Mouse (Mus musculus) ES-CJ7 (cell line): ENCODE data around the gene Etnk2.

Source experiments
- DNase-seq: peaks from one replicate; pipeline ENCODE4 v3.0.0; 2011; ENCODE audit warnings: low read depth, low spot score

Gene Etnk2

DNA sequence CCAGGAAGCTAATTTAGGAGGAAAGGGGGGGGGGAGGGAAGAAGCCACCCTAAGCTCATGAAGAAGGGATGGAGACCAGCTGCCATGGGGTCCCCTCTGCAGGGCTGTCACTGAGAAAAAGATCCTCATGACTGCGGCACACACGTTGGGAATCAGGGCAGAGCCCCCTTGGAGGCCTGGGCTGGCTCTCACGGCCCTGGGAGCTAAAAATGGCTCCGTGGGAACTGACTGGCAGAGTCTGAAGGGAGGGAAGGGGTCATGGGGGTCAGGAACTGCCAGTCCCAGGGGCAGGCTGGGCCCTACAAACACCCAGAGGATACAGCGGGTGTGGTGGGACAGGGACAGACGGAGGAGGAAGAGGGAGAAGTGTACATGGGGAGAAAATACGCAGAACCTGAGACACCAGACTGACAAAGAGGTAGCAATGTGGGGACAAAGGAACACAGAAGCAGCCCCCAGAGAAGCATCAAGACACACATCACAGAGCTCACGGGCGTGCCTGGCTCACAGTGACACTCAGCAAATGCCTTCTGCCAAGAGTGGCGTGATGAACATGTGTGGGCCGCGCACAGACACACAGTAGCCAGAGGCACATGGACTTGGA lies 19.3 kb downstream of the Etnk2 start:
- DNase-seq = no peak

DNA sequence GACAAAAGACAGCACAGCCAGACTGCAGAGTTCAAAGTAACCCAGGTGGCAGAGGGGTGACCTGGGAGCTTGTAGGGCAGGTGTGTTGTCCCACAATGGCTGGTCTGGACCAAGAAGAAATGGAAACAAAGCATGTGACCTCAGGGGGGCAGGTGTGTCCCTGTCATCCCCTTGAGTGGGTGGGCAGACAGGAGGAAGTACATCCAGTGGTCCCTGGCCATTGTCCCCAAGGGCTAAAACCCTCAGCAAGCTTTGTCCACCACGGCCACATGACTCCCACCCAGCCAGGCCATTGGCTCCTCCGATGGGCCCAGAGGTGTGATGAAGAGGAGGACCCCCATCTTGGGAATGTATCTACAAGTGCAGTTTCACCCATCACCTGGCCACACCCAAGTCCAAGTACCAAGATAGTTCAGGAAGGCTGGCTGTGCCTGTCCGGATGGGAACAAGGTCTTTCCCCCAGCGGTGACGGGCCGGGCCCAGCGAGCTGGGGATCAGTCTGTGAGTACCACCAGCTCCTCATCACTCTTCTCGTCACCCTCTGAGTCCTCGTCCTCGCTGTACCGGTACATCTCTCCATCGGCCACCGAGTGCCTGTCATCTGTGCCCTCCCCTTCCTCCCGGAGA lies 19.9 kb downstream of the Etnk2 start:
- no peak for DNase-seq

DNA sequence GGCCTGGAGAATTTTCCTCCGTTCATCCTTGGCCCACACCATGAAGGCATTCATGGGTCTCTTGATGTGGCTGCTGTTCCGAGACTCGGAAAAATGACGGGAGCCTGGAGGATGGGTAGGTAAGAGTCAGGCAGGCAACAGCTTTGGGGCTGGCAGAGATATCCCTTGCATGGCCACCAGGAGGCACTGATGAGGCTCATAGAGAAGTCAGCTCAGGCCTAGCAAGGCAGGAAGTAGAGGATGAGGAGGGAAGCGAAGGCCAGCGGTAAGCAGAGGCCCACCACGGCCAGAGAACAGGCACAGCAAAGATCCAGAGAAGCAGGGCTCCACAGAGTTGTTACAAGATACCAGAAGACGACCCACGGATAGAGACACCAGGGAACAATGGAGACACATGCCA lies 22.1 kb downstream of the Etnk2 start:
- peak; percentile 92 for DNase-seq

DNA sequence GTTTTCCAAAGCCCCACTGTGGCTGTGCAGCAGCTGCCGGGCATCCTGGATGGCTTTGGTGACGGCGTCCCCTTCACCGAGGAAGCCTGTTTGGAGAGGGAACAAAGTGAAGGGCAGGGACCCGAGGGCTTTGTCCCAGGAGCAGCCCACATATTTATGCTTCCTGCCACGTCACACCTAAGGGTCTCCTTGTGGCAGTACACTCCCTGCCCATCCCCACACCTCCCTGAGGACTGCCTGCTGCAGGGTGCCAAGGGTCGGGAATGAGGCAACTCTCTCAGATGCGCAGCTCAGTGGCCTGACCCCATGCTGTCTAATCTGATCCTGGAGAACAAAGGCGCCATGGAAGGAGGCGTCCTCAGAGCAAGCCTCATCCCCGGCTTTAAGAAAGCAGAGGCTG lies 22.8 kb downstream of the Etnk2 start:
- DNase-seq = no peak

DNA sequence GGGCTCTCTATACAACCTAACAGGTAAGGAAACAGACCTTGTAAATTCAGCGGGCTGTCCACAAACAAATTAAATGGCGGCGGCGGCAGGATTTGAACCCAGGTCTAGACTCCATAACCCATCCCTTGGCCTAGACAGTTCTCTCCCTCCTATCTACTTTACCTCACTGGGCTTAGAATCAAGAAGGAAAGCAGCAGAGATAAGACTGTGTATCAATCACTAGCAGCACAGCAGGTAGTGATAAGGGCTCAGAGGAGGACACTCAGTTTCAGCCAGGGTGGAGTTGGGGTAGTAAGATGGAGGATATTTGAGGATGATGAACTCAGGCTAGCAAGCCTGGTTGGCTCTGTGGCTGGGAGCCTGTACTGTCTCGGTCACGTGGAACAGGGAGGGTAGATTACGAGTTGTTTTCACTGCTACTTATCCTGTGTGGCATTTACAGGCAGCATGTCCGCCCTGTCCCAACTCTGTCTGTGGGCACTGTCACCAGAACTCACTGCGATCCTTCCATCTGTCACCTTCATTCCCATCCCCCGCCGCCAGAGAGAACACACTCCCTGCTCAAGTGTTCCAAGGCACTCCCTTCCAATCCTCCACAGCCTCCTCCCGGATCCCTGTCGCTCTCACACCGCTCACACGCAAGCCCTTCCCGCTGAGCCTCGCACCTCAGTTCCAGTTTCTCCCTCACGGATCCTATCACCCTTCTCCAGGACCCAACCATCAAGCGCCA lies 24.3 kb downstream of the Etnk2 start:
- DNase-seq = no peak

DNA sequence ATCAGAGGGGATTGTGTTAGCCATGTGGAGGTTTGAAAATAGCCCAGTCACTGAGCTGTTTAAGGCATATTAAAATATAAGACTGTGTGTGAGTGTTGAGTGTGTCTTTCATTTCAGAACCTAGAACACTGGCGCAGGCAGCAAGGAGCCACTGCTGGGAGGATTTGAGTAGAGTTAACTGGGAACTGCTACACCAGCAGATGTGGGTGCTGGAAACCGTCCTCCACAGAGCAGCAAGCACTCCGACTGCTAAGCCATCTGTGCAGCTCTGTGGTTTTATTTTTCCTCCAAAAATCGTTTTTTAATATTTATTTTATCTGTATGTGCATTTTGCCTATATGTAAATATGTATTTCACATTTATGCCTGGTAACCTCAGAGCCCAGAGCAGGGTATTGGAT lies 31.3 kb downstream of the Etnk2 start:
- DNase-seq = no peak

DNA sequence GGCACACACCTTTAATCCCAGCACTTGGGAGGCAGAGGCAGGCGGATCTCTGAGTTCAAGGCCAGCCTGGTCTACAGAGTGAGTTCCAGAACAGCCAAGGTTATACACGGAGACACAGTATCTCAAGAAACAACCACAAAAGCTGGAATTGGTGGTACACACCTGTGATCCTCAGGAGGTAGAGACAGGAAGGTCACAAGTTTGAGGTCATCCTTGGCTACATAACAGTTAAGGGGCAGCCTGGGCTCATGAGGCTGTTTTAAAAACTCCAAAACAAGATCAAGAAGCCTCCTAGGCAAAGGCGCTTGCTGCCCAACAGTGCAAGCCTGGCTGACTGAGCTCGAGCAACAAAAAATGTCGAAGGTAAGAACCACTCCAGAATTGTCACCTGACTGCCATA lies 33.3 kb downstream of the Etnk2 start:
- peak; percentile 53 for DNase-seq

DNA sequence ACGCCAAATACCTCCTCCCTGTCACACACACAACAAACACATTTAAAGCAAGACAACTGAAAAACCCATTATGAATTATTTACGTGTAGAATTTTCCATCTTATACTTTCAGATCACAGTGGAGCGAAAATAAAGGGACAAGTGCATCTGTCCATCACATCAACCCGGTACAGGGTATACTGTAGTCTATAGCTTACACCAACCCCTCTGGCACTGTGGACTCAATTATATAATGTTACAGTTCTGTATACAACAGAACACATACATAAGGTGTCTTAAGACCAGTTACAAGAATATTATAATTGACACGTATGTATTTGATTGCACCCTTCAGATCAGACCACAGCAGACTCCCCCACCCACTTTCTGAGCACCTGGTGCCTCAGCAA lies 33.7 kb downstream of the Etnk2 start:
- DNase-seq = no peak

DNA sequence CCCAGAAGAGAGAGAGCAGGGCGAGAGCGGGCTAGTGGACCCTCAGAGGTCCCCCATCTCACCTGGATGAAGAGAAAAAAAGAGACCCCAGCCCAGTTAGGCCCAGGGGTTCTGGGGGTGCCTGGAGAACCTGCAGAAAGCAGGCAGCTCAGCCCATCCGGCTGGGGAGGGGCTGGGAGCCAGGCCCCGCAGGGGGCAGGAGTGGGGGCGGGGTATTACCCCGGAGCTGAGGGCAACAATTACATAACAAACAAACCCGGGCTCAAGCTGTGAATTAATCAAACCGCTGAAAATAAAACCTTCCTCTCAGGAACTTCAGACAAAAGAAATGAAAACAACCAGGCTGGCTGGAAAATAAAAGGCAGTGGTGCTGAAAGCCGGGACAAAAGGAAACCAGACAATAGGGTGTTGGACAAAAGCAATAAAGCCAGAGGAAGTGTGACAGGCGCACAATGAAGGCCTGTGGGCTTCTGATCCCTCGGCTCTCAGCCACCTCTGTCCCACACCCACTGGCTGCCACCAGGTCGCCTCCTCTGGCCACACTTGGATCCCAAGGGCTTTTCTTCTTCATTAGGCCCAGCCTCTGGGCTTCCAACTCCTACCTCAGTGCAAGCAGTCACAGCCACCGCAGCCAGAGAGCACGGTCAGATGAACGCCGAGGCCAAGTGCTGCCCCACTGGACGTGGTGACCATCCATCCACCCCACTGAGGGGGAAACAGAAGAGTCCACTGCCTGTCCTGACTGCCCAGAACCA lies 34.3 kb downstream of the Etnk2 start:
- peak; percentile 99 for DNase-seq

DNA sequence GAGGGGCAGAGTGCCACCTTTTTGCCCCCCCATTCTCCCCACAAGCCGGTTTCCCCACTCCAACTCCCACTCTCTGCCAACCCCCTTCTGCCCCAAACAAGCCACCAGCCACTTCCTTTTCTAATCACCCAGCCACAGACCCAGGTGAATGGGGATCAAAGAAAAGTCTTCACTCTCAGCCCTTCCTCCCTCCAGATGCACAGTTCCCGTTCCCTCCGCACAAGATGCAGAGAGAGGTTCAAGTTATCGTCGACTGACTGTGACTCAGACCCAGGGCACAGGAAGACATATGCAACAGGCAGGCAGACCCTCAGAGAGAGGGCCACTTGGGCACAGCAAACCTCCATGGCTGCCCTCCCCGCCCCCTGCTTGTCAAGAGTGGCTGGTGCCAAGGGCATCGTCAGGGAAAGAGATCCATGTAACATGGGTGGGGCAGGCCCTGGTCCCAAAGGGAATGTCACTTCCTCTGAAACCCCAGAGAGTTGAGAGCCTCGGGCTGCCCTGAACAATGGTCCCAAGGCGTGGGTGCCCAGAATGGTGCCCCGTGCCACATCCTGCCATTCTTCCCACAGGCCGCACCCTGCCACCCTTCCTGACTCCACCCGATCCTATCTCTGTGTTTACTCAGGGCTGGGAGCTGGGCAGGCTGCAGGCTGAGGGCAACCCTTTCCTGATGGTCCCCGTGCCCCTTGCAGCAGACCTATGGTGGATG lies 36.8 kb downstream of the Etnk2 start:
- no peak for DNase-seq

DNA sequence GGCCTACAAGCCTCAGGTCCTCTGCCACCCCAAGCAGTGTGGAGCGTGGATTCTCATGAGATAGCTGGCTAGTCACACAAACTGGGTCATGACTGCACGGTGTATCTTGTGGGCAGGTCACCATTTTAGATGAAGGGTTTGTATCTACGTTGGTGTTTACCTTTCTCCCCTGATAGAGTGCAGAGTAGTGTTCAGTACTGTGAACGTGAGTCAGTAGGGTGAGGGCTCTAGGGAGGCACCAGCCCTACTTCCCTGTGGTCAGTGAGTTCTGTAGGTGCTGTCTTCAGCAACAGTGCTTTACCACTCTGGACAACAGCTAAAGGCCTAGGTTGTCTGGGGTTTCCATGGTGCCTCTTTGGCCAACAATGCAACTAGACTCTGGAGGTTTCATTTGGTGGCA lies 40.6 kb downstream of the Etnk2 start:
- no peak for DNase-seq

DNA sequence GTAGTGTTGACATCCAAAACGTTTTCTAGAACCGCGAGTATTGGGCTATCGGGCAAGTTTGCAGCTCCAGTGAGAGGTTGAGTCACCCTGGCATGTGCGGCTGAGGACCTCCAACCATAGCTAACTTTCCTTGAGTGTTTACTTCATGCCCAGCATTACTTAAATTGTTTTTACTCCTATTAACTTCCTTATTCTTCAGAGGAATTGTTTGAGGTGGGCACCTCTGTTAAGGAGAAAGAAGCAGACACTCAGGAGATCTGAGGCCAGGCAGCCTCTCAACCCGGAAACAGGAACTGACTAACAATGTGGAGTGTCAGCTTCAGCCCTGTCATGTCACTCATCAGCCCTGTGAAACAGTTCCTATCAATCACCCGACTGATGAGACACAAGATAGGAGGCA lies 43.2 kb downstream of the Etnk2 start:
- no peak for DNase-seq

DNA sequence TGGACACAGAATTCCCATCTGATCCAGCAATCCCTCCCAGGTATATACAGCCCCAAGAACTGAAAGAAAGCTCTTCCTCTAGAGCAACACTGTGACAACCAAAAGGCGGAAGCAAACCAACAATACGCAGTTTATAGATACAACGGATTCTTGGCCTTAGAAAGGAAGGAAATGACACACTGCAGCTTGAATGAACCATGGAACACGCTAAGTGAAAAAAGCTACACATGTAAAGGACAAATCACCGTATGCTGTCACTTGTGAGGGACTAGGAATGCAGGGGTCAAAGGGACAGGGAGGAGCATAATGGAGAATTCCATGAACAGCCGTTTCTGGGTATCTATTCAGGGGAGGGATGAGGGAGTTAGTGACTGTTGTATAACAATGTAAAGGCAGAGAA lies 44.1 kb downstream of the Etnk2 start:
- no peak for DNase-seq

DNA sequence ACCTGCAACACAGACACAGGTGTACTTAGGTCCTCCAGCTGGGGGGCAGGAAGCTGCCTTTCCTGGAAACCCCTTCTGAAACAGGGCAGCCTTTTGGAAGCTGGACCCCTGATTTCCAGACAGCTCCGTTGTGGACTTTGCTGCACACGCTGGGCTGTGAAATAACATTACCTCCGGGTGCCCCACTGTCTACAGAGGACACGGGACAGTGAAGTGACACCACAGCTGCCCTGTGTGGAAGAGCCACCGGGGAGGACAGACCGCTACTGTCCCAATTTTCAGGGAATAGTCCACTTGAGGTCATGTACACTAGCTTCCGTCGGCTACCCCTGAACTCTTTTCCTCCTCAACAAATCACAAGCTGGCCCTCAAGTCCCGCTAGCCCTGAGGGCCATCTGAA lies 44.9 kb downstream of the Etnk2 start:
- no peak for DNase-seq

DNA sequence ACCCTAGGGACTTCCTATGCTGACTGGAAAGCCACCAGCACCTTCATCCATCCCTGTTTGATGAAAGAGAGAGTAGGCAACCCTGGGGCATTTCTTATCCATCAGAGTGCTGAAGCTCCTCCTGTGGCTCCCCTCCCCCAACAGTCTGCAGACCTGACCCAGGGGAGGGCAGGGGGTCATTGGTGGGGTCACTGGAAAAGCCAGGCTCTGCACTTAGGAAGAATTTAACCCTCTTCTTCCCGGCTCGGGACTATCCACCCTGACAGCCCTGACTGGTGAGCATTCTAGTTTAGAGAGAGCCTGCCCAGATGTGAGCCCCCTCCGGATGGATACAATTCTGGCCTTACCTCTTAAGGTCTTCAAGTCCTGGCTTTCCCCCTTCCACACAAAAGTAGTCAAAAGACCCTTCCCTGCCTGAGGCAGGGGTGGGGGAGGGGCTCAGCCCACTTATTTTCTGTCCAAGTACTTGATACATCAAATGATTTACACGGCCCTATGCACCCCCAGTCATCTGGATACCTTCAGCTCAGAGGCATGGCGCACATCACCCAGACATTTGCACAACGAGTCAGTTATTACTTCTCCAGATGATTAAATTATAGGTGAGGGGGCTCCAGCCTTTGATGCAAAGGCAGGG lies 45.6 kb downstream of the Etnk2 start:
- no peak for DNase-seq

DNA sequence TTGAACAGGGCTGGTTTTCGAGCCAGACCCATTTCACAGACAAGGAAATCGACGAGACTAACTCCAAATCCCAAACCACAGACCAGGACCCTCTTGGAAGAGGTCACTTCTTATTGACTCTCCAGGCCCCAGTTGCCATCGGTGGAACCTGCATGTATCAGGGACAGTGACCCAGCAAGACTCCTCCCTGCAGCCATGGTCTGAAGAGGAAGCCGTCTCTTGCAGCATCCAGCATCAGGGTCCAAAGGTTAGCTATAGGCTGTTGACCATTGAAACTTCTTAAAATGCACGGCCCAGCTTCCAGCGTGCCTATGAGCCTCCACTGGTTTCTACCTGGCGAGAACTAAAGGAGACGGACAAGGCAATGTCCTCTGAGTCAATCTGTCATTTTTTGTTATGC lies 46.4 kb downstream of the Etnk2 start:
- no peak for DNase-seq

DNA sequence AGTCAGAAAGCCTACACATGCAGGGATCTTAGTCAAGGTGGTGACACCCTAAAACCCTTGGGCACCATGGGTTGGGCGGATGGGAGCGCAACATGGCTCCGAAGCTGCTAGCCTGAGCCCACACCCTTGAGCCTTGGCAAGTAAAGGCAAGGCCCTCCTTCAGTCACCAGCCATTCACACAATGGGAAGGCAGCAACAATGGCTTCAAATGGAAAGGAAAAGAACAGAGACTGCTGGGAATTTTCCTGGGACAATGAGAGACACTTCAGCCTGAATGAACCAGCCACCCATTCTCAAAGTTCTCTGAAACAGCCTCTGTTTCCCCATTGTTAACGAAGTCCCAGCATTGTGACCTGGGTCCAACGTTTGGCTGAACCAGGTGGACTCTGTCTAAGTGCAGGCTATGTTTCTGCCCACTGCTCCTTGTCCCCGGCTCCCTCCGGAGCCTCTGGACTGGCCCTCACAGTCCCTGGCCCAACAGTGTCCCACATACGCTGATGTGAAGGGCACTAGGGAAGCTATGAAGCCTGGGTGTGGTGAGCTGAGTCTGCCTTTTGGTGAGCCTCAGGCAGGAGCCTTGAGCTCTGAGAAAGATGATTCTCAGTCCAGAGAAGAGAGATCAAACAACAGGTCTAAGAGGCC lies 48.3 kb downstream of the Etnk2 start:
- DNase-seq = peak; percentile 61

DNA sequence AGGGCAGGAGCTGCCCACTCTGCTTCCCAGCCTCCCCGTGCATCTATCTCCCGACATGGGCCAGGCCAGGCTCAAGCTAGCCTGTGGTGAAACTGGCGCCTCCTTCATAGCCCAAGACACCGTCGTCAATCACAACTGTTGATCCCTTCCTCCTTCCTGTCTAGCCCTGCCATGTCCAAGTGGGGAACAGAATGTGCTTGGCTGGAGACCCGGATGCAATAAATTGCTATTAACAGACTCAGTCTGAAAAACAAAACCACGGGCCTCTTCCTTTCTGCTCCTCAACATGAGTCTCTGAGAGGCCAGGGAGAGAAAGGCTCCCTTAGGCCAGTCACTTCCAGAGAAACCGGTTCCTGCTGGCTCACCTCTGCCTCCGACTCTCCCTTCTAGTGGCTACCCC lies 49.6 kb downstream of the Etnk2 start:
- DNase-seq = no peak

DNA sequence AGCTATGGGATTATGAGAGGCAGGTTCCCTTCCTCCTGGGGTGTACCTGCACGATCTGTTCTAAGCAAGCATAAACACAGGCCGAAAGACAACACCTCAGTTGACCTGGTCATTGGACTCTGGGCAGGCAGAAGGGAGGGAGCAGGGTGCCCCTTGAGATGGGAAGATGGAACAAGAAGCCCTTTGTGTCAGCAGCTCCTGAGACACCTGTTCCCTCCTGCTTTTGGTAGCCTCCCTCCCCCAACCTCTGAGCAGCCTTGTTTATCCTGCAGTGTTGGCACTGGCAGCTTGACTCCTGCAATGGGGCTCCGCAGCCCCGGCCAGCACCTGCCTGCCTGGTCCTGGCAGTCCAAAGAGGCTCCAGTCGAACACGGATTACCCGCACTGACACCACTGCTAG lies 51.7 kb downstream of the Etnk2 start:
- DNase-seq = no peak

DNA sequence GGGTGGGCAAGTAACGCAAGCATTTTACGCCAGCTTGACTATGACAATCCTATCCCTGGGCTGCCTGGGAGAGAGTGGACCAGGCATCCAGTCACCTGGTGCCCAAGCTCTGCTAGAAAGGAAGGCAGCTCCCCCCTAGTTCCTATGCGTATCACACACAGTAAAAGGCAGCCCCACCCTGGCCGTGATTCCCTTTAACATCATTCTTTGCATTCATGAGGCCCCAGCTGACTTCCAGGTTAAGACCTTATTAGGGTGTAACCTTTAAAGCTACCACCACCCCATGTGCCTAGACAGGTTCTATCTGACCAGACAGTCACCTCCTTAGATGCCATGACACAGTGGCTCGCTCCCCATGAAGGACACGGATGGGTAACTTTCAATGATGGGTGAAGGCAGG lies 52.1 kb downstream of the Etnk2 start:
- DNase-seq = peak; percentile 71

DNA sequence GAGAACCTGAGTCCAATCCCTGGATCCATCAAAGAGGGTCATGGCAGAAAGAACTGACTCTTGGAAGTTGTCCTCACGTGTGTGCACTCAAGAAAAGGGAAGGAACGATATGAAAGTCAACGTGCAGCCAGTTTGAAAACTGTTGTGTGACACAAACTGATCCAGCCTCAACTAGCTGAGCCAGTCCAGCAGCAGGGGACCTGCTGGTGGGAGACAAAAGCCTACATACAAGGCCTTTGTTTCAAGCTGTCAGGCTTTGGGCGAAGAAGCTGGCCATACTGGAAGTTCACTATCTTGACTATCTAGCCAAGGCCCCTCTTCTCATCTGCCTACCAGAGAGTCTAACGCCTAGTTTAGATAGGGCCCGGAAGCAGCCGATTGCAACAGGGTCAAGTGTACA lies 53.1 kb downstream of the Etnk2 start:
- DNase-seq = peak; percentile 57
